Mouse (Mus musculus) cortical plate, adult 2 months (tissue): ENCODE data around the gene Msh4. TPM values are rescaled to one million over a fixed set of nuclear protein-coding genes. Genes with fewer than 3 reads are reported as not detected.

Experiments
- H3K27ac ChIP-seq: fragments of 200-500 bp; 2 replicates; pipeline ENCODE4 v1.5.1; 2012; ENCODE audit warnings: low read length, control low read depth, inconsistent platforms; ENCODE audit not compliant: insufficient read depth
- H3K4me1 ChIP-seq: fragments of 200-500 bp; 2 replicates; pipeline ENCODE4 v1.6.1; 2011; ENCODE audit warnings: low read length; ENCODE audit not compliant: control insufficient read depth, insufficient read depth
- H3K4me3 ChIP-seq: fragments of 200-500 bp; 2 replicates; pipeline ENCODE4 v1.5.1; 2011; ENCODE audit warnings: mild to moderate bottlenecking, low read length, control low read depth; ENCODE audit not compliant: insufficient read depth
- CTCF ChIP-seq: fragments of 200-500 bp; IDR thresholded peaks from 2 replicates; pipeline ENCODE4 v1.5.1; 2011; ENCODE audit warnings: mild to moderate bottlenecking, control low read depth, low read length; ENCODE audit not compliant: insufficient read depth; ENCODE audit errors: extremely low read depth
- POLR2A ChIP-seq: fragments of 200-500 bp; IDR thresholded peaks from 2 replicates; pipeline ENCODE4 v1.6.1; 2011; ENCODE audit warnings: mild to moderate bottlenecking, low read length, control low read depth; ENCODE audit not compliant: insufficient read depth; ENCODE audit errors: extremely low read depth
- polyA plus RNA-seq: library from polyadenylated mRNA; depleted of rRNA; stranded (reverse); fragments of >200 nt; gene quantifications from 2 replicates; pipeline ENCODE4 v1.2.3, GENCODE M21; 2012; rRNA removed

Msh4 gene
- polyA plus RNA-seq, 1 experiment = 0.08 TPM

GRCm38 (mm10) chr3:153818723-153819122 lies 87.2 kb downstream of the Msh4 start:
- H3K4me1 ChIP-seq = no peaks in the 10 kb centered on the region
- no peak overlapping the region for H3K4me3 ChIP-seq
- TF ChIP-seq CTCF = no peak
- no peak for TF ChIP-seq POLR2A
- H3K27ac ChIP-seq = no peak overlapping the region

DNA sequence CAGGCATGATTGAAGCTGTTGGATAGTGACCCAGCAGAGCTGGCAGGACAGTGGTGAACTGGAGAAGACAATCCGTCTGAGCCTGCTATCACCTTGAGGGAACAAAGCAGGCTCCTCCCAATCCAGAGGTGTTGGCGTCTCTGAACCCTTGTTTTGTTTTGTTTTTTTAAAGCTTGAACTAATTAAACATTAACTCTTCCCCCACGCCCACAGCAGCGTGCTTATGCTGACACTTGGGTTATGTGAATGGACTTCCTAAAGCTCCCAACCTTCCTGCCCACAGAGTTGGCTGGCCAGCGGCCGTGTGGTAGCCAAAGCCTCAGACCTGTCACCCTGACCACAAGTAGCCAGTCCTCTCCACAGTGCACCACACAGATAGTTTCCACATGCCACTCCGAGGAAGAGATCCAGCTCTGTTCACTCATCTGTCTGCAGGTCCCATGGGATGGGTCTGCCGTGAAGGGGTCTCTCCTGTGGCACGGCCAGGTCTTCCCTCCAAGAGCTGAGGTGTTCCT lies 88.5 kb downstream of the Msh4 start:
- H3K27ac ChIP-seq = no peak overlapping the region
- TF ChIP-seq POLR2A (no peak), CTCF (no peak)
- no peak overlapping the region for H3K4me3 ChIP-seq
- no peaks in the 10 kb centered on the region for H3K4me1 ChIP-seq

DNA sequence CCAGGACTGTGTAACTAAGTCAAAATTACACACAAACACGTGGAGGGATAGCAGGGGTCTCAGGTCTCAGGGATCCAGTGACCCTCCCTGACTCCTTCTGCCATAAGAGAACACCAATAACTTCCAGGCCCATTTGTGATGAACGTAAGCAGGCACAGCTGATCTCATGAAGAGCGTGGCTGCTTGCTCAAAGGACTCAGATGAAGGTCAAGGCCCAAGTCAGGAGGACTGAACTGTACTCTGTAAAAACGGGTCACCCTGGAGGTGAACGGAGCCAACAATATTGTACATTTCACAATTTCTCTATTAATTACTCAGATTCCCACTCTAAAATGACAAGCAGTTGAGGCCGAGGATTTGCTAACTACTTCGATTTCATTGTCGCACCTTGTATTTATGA lies 91.9 kb downstream of the Msh4 start:
- H3K4me1 ChIP-seq = no peaks in the 10 kb centered on the region
- no peak overlapping the region for H3K27ac ChIP-seq
- TF ChIP-seq POLR2A (no peak), CTCF (no peak)
- H3K4me3 ChIP-seq = no peak overlapping the region

DNA sequence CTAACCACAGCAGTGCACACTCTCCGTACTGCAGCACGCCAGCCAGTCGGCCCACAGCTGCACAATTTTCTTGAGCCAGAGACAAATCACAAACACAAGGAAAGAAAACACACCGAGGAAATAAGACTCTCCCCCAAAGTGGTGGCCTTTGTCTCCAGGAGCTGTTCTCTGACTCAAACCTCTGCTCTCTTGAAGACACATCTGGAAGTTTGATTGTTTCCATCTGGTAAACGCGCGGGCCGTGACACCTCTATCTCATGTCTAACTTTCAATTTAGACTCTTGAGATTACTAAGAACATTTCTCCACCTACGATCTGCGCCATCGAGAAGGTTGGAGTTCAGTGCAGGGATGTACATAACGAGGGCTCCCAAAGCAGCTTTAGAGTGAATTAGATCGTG lies 97.5 kb downstream of the Msh4 start:
- Histone ChIP-seq H3K4me3 (no peak overlapping the region), H3K4me1 (0 out of 2 replicates have a peak, but pooled peaks cover 1% of the 10 kb centered on the region)
- TF ChIP-seq POLR2A (no peak), CTCF (no peak)

GRCm38 (mm10) chr3:153807444-153808149 lies 98.3 kb downstream of the Msh4 start:
- Histone ChIP-seq H3K27ac (no peak overlapping the region), H3K4me1 (0 out of 2 replicates have a peak, but pooled peaks cover 1% of the 10 kb centered on the region), H3K4me3 (no peak overlapping the region)
- TF ChIP-seq CTCF (no peak), POLR2A (no peak)

More for the DNA sequence above, 97.5 kb downstream of the Msh4 start:
- H3K27ac ChIP-seq = no peak overlapping the region

Other genes with a start within 250 kb of the Msh4 start
- gene St6galnac3, start 181.0 kb downstream of the Msh4 start, polyA plus RNA-seq = 10.7 and 16.7 TPM in 2 replicates
- not detected in 2 replicates for gene Asb17, start 61.9 kb downstream of the Msh4 start, polyA plus RNA-seq
- 64.9 and 65.0 TPM in 2 replicates for gene Rabggtb, start 6.9 kb upstream of the Msh4 start, polyA plus RNA-seq
- gene Acadm, start 38.5 kb upstream of the Msh4 start, polyA plus RNA-seq = 54.4 and 62.2 TPM in 2 replicates
- gene Slc44a5, start 67.3 kb upstream of the Msh4 start, polyA plus RNA-seq = 4.8 and 6.9 TPM in 2 replicates